Mouse (Mus musculus) olfactory bulb, adult 2 months (tissue): ENCODE results near the gene Padi2. TPM values are rescaled to one million over a fixed set of nuclear protein-coding genes. Genes with fewer than 3 reads are reported as not detected.

Experiments used
- H3K27ac ChIP-seq: fragments of 200-500 bp; 2 replicates; pipeline ENCODE4 v1.5.1; 2012; ENCODE audit warnings: low read depth, low read length; ENCODE audit not compliant: insufficient read depth
- H3K4me1 ChIP-seq: fragments of 200-500 bp; 2 replicates; pipeline ENCODE4 v1.6.1; 2012; ENCODE audit warnings: low read length; ENCODE audit not compliant: control insufficient read depth, insufficient read depth
- H3K4me3 ChIP-seq: fragments of 200-500 bp; 2 replicates; pipeline ENCODE4 v1.5.1; 2012; ENCODE audit warnings: mild to moderate bottlenecking, low read depth, low read length, moderate library complexity; ENCODE audit not compliant: insufficient read depth
- CTCF ChIP-seq: fragments of 200-500 bp; IDR thresholded peaks from 2 replicates; pipeline ENCODE4 v1.5.1; 2012; ENCODE audit warnings: low read depth, mild to moderate bottlenecking, low read length, moderate library complexity; ENCODE audit not compliant: insufficient read depth
- POLR2A ChIP-seq: fragments of 200-500 bp; IDR thresholded peaks from 2 replicates; pipeline ENCODE4 v1.6.1; 2012; ENCODE audit warnings: mild to moderate bottlenecking, low read depth, low read length, moderate library complexity; ENCODE audit not compliant: insufficient read depth
- WGBS: fragments of 180-500 bp; shearing (Covaris S2); methylation state at CpG from one replicate; pipeline ENCODE4 v1.1.7; 2018; 5-methylcytosine and 5-hydroxymethylcytosine counted together
- polyA plus RNA-seq: library from polyadenylated mRNA; stranded (reverse); fragments of >200 nt; gene quantifications from 2 replicates; pipeline ENCODE4 v1.2.4, GENCODE M21; 2012; ENCODE audit warnings: low replicate concordance; ENCODE audit not compliant: missing spikeins, insufficient read depth, insufficient read length

Gene Padi2
- polyA plus RNA-seq, 1 experiment: not detected

- no peak overlapping the region for H3K27ac ChIP-seq
- 90% methylated on average over 10 of the region's 10 CpGs for WGBS
- peaks cover 7% of the 10 kb centered on the region for H3K4me1 ChIP-seq
- TF ChIP-seq CTCF: no peak
- TF ChIP-seq POLR2A: no peak
- no peak overlapping the region for H3K4me3 ChIP-seq
Observed at GRCm38 (mm10) chr4:140912271-140912833, 6.2 kb downstream of the Padi2 start.

DNA sequence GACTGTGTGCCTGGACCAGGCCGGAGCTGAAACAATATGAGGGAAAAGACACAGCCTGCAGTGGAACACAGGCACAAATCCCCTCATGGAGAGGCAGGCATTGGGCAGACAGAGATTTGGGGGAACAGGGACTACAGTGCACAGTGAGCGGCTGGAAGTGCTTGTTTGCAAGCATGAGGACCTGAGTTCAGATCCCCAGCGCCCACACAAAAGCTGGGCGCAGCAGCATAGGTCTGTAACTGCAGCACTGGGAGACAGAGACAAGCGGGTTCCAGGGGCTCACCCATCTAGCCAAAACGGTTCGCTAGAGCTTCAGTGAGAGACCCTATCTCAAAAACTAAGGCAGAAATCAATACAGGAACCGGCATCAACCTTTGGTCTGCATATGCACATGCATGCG, 7.4 kb downstream of the Padi2 start:
- no peak for TF ChIP-seq POLR2A
- no peak for TF ChIP-seq CTCF
- no peak overlapping the region for H3K4me3 ChIP-seq
- 96% methylated on average over 9 of the region's 9 CpGs for WGBS
- peaks cover 5% of the 10 kb centered on the region for H3K4me1 ChIP-seq
- no peak overlapping the region for H3K27ac ChIP-seq

GRCm38 (mm10) chr4:140914731-140915131, 8.6 kb downstream of the Padi2 start:
- no peak for TF ChIP-seq POLR2A
- no peak for TF ChIP-seq CTCF
- WGBS: 55% methylated on average over 6 of the region's 6 CpGs
- Histone ChIP-seq H3K4me3 (no peak overlapping the region), H3K27ac (no peak overlapping the region), H3K4me1 (peaks cover 5% of the 10 kb centered on the region)

GRCm38 (mm10) chr4:140915235-140915634, 9.1 kb downstream of the Padi2 start:
- Histone ChIP-seq H3K4me3 (no peak overlapping the region), H3K27ac (no peak overlapping the region), H3K4me1 (peaks cover 5% of the 10 kb centered on the region)
- TF ChIP-seq POLR2A (no peak), CTCF (no peak)
- WGBS: 72% methylated on average over 3 of the region's 3 CpGs

DNA sequence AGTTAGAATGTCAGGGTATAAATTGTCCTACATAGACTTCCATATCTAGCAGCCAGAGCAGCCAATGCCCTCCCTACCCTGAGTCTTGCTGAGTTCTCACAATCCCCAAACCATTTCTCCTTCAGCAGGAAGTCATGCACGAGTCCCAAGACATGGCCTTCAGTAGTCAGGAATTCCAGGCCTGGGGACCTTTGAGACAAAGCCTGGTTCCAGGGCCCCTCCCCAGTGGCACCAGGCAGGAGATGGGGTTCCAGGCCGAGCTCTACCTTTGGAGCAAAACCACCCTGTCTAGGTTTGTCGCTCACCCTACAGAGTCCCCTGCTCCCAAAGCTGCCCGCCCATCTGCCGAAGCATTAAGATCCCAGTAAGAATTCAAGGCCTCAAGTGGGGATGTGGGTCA, 10.2 kb downstream of the Padi2 start:
- 96% methylated on average over 5 of the region's 5 CpGs for WGBS
- Histone ChIP-seq H3K4me1 (no peaks in the 10 kb centered on the region; the same call in 1 of the 2 replicates), H3K27ac (no peak overlapping the region), H3K4me3 (no peak overlapping the region)
- TF ChIP-seq CTCF (no peak), POLR2A (no peak)

- WGBS: 93% methylated on average over 9 of the region's 9 CpGs
- no peak overlapping the region for H3K27ac ChIP-seq
- no peak overlapping the region for H3K4me3 ChIP-seq
- H3K4me1 ChIP-seq: peaks cover 6% of the 10 kb centered on the region; the same call in 1 of the 2 replicates
- TF ChIP-seq CTCF: no peak
- no peak for TF ChIP-seq POLR2A
Observed at GRCm38 (mm10) chr4:140917451-140917850, 11.3 kb downstream of the Padi2 start.

DNA sequence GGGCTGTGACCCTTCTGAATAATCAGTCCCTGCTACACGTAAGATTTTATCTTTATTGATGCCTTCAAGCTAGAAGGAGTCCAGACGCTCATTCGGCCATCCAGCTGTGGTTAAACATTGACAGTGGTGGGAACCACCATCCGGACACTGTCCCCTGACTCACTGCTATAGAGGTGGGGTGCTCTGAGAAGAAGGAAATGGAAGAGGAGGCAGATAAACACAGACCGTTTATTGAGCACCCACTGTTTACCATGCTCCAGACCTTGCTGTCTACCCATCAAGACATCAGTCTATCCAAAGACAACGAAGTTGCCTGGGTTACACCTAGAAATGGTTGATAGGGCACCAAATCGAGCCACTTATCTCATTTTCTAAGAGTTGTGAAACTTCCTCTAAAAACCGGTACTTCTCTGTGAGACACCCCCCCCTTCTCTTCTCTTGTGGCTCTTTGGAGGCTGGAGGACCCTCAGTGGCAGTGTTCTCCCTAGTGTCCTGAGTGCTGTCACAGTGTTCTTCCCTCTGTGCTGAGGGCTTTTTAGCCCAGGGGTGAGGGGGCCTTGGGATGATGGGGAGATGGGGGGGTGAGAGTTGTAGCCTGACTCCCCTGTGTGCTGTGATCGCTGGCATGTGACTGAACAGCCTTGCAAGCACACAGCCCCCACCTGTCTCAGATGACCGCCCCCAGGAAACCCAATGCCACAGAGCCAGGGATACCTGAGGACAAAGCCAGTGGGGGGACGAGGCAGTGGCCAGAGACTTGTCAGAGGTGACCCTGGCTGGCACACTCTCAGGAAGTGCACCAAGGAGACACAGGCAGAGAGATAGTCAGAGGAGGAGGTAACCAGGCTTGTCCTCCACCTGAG, 14.1 kb downstream of the Padi2 start:
- no peak overlapping the region for H3K4me3 ChIP-seq
- WGBS: 88% methylated on average over 11 of the region's 11 CpGs
- TF ChIP-seq POLR2A (no peak), CTCF (no peak)

DNA sequence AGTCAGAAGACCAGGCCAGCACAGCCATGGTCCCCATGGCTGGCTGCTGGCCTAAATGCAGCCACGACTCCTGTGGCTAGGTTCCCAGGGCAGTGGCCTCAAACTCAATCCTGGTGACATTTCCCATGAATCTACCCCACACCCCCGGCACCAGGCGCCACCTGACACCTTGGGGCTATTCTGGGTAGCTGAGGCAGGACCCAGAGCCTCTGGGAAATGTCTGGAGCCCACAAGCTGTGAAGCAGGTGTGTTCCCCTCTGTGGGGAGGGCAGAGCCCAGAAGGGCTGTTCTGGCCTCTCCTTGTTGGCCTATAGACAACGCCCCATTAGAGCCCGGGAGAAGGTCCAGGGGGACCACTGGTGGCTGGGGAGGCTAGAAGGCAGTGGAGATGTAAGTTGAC, 16.4 kb downstream of the Padi2 start:
- TF ChIP-seq POLR2A (no peak), CTCF (no peak)
- Histone ChIP-seq H3K4me1 (peaks cover 6% of the 10 kb centered on the region; the same call in 1 of the 2 replicates), H3K4me3 (no peak overlapping the region), H3K27ac (no peak overlapping the region)
- 90% methylated on average over 5 of the region's 5 CpGs for WGBS

More for the DNA sequence above, 14.1 kb downstream of the Padi2 start:
- Histone ChIP-seq H3K27ac (no peak overlapping the region), H3K4me1 (peaks cover 6% of the 10 kb centered on the region; the same call in 1 of the 2 replicates)

GRCm38 (mm10) chr4:140925648-140926047, 19.5 kb downstream of the Padi2 start:
- Histone ChIP-seq H3K4me1 (peaks cover 27% of the 10 kb centered on the region), H3K4me3 (no peak overlapping the region), H3K27ac (no peak overlapping the region)
- 91% methylated on average over 8 of the region's 8 CpGs for WGBS
- TF ChIP-seq POLR2A (no peak), CTCF (no peak)

DNA sequence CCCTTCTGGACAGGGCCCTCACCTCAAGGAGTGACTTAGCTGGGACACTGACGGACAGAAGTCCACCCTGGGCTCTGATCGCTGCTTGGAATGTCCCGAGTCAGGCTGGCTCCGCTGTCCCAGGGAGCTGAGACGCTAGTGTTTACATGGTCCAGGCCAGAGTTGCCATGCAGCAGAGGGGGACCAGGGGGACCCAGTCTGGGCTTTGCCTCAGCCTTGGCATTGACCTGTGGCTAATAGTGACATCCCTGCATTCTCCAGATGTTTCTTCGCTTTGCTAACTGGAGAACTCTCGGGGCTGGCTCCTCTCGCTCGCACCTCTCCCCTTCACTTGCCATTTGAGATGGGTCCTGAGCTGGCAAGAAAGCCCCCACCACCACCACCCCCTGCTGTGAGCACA, 22.2 kb downstream of the Padi2 start:
- no peak overlapping the region for H3K4me3 ChIP-seq
- peaks cover 31% of the 10 kb centered on the region for H3K4me1 ChIP-seq
- no peak overlapping the region for H3K27ac ChIP-seq
- TF ChIP-seq POLR2A: no peak
- no peak for TF ChIP-seq CTCF
- 88% methylated on average over 9 of the region's 9 CpGs for WGBS
